Mouse (Mus musculus): Measurements from ENCODE around the gene Fam216b.

DNA sequence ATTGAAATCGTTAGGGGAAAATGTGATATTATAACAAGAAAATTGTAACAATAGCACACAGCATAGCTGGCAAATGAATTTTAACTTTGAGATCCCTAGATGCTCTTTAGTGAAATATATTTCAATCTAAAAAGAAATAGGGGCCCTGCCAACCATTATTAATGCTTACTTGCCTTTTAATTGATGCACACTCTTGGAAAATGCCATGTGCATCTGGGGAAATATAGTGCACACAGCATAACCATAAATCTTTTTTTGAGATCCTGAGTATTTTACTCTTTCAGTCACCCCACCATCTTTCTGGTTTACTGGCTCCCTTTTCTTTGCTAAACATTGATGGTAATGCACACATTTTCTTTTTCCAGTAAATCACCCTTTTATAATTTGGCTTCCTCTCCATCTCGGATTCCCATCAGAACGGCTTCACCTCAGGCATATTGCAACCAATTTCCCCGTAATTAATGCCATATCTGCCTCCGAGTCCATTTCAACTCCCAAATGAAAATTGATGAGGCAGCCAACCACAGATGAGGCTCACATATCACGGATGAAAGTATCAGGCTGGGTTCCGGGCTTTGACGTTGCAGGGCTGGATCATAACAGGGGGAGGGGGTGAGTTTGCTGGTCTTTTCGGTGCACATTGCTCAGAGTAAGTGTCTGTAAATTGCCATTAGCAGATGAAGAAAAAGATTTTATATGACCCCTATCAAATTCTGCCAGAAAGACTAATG, 28.8 kb downstream of the Fam216b start:
- TF ChIP-seq CTCF (IDR thresholded peaks at IDR 0.05; ENCODE audit: control insufficient read depth, insufficient read depth, insufficient read length): no peak
- no peak for TF ChIP-seq USF1 (IDR thresholded peaks at IDR 0.05; ENCODE audit: low read depth)
